Mouse (Mus musculus): ENCODE results near the gene Rbfox1. TPM values are rescaled to one million over a fixed set of nuclear protein-coding genes. Genes with fewer than 3 reads are reported as not detected.

The Rbfox1 gene
- total RNA-seq, 2 experiments from 2014 or later = not detected

DNA sequence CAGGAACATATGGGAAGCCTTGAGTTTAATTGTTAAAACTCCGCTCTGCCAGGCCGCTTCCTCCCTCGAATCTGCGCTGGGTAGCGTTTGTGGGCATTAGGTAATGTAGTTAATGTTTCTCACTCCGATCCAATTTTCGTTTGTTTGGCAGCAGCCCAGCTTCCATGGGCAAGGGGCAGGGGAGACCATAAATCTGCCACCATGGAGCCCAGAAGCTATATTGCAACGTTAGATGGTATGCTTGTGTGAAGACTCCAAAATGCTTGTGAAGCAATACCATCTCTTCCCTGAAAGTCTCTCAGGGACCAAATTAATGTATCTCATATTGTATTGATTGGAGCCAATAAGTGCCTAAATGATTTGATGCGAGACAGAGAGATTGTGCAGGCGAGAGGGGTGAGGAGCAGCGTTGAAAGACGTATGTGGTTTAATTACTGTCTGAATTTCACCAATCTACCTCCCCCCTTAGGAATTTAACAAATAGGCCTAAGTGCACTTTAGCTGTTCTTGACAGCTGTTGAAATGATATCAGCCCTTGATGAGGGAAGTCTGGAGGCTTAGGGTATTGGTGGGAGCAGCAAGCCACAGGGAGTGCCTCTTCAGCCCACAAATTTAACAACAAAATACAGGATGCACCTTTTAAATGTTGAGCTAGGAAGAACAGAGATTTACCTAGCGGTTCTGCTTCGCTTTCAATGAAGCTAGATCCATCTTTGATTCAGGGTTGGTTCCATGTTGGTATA, 884.5 kb downstream of the Rbfox1 start:
- ATAC-seq (replicated peaks; ENCODE audit: poor library complexity, severe bottlenecking) = no peak

DNA sequence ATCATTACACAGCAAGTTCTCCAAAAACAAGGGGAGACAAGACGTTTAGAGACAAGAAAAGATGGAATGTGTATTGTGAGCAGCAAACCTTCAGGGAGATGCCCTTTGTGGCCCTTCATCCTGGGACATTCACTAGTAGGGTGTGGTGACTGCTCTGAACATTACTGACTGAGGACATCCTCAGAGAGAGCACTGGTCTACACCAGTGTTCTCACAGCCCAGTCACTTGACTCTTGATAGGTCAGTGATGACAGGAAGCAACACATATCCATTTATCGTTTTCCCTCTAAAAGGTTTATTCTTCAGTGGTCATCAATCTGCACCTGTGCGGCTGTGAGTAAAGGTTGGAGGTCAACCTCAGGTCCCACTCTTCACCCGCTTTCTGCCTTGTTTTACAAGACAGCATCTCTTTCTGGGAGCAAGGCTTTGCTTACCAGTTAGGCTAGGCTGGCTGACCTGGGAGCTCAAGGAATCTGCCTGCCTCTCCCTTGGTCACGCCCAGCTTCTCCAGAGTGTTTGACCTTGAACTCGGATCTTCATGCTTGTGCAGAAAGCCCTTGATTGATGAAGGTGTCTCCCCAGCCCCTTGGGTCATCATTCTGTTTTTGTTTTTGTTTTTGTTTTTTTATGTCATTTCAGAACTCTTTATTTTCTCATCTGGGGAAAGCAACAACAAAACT, 892.5 kb downstream of the Rbfox1 start:
- no peak for ATAC-seq (replicated peaks; ENCODE audit: poor library complexity, severe bottlenecking)

DNA sequence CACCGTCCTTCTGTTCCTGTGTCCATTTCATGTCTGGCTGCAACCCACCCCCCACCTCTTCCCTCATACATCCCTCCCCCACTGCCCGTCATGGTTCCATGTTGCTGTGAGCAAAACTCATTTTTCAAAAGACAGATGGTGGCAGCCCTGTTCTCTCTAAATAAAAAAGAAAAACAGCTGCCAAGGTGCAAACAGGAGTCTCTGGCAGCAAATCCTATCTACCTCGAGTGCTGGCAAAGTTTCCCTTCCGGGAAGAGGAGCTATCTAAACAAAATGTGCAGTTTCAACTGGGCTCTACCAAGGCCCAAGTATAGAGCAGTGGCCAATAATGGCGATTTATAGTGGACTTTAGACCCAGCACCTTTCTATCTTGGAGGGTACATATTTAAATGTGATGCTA, 899.0 kb downstream of the Rbfox1 start:
- ATAC-seq (replicated peaks; ENCODE audit: poor library complexity, severe bottlenecking) = no peak

DNA sequence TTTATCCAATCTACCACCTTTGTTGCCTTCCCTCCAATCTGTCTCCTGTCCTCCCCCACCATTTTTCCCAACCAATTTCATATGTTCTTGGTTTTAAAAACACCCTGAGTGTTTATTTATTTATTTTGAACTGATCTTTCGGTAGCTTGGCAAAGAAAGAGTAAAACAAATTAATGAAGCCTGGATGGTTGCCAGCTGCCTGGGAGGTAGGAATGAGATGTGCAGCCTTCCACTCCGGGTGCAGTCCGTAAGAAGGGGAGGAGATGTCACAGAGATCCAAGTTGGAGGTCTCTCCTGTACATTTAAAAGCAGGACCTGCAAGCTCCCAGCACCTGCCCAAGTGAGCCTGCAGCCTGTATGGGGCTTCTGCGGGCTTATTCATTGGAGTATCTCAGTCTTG, 899.9 kb downstream of the Rbfox1 start:
- no peak for ATAC-seq (replicated peaks; ENCODE audit: poor library complexity, severe bottlenecking)

DNA sequence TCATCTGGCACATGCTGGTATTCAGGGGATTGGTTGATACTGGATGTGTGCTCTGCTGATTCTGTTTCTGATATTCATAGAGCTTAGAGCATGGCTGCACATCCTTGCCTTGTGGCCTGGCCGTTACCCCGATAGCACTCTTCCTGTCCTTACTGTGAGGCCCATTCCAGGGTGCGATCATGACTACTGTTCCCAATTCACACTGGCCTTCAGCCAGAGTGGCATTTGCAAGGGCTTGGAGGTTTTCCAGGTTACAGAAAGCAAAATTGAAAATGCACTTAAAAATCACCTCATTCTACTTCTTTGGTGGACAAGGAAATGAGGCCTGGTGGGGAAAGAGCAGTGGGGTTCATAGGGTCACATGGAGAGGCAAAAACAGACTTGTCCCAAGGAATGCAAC, 906.1 kb downstream of the Rbfox1 start:
- no peak for ATAC-seq (replicated peaks; ENCODE audit: poor library complexity, severe bottlenecking)

DNA sequence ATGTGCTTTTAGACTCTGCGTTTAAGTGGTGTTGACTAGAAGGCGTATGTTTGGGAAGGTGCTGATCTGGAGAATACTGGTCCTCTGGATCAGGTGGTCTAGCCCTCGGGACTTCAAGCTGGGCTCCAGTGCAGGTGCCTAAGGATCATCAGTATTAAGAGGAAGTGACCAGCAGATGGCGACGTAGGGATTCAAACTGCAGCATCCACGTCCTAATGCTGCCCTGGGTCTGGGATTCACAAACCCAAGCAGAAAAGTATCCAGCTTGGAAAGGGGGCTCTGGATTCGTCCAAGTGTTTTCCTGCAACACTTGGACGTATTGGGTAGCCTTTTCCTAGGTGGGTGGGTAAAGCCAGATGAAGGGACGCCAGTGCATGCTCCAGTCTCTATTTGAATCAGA, 906.5 kb downstream of the Rbfox1 start:
- no peak for ATAC-seq (replicated peaks; ENCODE audit: poor library complexity, severe bottlenecking)

DNA sequence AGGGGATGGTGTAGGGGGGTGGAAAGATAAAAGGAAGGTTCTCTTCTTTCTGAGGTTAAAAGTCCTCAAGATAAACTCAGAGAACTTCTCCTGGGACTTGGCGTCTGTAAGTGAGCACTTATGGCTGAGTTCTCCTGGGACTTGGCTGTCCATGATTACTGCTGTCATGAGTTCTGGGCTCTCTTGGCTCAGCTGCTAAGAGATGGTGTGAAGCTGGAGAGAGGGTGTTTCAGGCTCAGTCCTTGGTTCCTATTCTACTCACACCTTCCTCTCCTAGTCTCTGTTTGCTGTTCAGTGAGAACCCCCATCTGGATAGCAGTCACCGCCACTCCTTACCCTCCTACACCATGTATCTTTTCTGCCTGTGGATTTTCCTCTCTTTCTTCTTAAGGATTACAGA, 921.1 kb downstream of the Rbfox1 start:
- no peak for ATAC-seq (replicated peaks; ENCODE audit: poor library complexity, severe bottlenecking)

DNA sequence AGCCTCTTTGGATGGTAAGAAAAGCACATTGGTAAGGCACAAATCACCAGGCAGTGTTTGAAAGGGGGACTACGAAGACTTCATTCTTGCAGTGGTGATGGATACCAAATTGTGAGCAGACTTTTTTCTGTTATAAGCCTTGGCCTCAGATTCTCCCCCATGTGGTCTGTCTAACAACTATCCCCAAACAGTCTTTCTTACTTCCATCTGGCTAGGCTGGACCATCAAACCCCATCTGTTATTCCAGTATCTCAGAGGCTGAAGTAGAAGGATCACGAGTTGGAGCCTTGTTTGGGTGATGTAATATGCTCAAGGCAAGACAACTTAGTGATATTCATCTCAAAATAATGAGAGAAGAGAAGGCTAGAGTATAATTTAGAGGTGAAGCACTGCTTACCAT, 922.7 kb downstream of the Rbfox1 start:
- no peak for ATAC-seq (replicated peaks; ENCODE audit: poor library complexity, severe bottlenecking)

DNA sequence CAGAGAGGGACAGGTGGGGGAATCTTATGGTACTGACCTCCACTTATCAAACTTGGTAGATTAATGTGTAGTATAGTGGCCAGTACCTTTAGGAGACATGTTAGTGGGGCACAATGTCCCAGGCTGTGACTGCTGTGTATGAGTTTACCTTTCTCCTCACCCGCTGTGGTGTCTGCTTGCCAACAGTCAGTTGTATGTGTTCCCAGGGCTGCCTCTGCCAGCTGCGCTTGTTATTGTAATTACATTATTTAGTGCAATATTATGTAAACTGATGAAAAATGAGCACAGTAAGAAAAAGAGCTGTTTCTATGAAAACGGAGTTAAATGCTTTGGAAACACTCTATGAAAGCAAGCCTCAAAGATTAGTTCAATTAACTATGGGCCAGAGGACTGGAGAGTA, 928.7 kb downstream of the Rbfox1 start:
- ATAC-seq (replicated peaks; ENCODE audit: poor library complexity, severe bottlenecking) = no peak

DNA sequence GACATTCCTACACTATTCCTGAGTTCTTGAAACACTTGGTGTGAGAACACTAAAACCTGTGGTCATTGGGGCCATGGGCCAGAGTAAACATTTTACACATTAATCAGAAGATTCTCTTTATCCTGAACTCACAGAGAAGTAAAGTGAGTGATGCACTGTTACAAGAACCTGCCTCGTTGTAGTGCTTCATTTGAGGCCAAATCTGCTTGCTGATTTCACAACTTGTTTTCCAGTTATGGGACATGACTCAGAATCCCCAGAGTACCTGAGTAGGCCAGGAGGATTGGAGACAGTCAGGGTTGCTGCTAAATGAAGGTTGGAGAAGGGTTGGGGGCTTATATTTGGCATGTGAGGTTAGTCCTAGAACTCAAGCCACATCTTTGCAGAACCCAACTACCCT, 936.6 kb downstream of the Rbfox1 start:
- no peak for ATAC-seq (replicated peaks; ENCODE audit: poor library complexity, severe bottlenecking)

DNA sequence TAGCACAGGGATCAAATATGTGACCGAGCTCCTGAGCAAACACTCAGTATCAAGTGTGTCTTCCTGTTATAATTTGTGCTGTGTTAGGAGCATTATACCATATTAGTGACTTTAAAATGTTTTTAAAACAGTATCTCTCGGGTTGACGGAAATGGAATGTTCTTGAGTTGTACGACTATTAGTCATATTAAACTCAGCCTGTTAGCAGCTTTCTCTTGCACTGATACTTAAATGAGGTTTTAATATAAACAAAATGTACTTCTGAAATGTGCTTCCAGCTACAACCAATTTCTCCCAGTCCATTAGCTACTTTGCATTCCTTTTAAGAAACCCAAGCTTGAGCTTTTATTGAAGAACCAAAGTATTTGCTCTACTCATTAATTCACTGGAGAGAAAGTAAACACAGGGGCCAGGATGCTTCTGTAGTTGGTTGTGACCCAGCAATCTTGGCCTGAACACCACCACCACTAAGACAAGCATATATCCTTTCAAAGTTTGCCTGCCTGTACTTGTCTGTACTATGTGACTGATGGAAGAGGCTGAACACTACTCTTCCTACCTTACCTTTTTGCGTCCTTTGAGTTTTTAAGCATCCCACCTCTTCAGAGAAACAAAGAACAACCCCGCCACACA, 944.9 kb downstream of the Rbfox1 start:
- ATAC-seq (replicated peaks; ENCODE audit: poor library complexity, severe bottlenecking) = no peak

DNA sequence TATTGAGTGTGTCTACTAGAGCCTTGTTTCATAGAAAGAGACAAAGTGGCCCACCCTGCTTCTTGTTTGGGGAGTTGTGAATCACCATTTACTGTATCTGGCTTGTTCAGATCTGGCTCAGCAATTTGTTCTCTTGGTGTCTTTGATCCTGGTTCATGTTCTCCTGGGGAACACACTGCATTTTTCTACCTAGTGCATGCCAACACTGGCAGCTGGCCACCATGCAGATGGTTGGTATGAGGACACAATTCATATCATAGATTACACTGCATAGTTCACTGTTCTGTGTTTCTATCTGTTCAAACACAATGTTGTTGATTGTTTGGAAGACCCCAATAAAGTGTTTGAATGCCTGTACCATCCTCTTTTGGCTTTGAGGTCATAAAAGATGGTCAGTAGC, 948.3 kb downstream of the Rbfox1 start:
- no peak for ATAC-seq (replicated peaks; ENCODE audit: poor library complexity, severe bottlenecking)

DNA sequence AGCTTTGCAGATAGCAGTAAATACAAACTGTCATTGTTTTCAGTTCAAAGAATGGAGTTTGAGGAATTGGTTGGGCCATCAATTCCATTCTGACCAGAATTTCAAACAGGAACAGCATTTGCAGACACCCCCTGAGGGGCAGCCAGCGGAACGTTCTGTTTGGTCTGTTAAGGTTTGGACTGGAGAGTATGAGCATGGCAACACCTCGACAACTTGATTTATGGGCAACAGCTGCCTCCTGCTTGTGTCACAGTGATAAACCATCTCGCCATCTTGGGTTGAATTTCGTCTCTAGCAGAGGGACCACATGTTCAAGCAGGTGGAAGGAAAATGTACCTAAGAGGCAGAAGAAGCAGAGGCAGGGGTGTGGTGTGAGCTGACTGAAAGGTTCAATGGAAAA, 949.9 kb downstream of the Rbfox1 start:
- no peak for ATAC-seq (replicated peaks; ENCODE audit: poor library complexity, severe bottlenecking)

DNA sequence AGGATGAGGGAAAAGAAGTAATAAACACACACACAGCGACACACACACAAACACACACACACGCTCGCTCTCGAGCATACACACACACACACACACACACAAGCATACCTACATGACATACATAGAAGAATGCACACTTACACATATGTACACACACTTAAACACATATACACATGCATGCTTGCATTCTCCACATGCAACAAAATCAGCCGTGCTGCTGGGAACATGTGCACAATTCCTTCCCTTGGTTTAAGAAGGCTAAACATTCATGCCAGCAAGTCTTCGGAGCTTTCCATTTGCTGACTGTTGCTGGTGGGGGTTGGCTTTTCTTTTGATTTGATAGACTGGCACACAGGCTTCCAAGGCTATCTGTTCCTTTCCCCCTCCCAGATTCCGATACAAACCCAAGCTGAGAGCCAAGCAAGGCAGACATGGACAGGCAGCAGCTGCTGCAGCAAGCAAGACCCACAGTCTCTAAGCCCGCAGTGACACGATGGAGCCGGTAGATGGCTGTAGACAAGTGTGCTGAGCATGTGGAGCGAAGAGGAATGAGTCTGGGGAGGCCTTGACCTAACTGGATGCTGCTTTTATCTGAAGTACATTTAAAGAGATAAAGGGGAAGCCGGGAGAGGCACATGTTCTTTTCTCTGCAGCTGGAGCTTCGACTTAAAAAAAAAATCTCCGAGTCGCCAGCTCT, 954.3 kb downstream of the Rbfox1 start:
- no peak for ATAC-seq (replicated peaks; ENCODE audit: poor library complexity, severe bottlenecking)

DNA sequence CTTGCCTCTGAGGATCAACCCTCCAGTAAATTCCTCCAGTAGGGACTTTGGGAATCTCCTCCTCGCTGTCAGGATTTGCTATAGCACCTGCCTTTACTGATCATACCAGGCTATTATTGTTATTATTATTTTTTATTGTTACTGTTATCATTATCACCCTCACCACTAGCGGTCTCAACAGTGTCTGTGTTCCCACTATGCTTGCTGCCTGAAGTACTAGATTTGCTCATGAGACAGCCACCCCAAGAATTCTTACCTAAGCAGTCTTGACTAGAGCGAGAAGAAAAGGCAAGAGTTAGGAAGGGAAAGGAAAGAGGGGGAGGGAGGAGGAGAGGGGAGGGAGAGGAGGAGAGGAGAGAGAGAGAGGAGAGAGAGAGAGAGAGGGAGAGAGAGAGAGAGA, 954.9 kb downstream of the Rbfox1 start:
- no peak for ATAC-seq (replicated peaks; ENCODE audit: poor library complexity, severe bottlenecking)

DNA sequence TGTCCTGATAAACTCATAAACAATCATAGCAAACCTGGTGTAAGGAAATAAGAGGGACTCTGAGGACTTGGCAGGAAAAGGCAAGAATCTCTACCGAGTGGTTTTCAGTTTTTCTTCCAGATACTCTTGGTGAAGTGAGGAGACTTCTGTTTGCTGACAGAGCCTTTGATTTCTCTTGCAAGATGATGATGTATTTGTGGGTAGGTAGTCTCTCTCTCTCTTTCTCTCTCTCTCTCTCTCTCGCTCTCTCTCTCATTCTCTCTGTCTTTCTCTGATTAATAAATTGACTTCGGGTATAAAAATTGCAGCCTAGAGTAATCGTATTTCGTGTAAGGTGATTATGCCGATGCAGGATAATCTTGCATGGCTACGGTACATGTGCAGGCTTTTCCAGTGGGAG, 955.3 kb downstream of the Rbfox1 start:
- ATAC-seq (replicated peaks; ENCODE audit: poor library complexity, severe bottlenecking) = no peak

DNA sequence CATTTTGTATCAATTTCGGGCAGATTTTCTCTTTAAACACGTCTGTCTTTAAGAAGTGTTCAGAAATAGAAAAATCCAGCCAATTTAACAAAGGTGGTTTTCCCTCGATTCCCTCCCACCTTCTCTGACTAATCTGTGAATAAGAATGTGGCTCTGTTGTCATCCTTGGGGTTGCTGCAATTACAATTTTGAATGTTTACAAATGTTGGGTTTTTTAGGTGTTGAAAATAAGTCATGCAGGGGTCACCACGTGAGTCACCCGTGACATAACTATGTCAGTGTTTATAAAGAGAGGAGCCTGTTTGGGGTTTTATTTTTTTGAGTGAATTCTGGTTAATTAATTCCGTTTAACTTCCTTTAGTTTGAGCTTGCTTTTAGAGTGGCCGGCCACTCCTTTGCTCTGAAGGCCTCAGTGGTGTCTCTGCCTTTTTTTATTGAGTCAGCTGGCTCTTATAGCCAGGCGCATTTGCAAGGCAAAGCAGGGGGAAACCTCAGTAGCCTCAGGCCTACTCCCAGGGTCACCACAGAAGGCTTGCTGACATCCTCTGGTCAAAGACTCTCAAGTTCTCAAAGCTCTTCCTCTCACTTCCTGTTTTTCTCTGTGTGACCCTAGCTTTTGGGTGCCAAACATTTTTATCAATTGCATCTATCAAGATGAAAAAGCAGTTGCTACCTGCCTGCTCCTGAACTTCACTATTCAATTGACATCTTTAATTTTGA, 957.1 kb downstream of the Rbfox1 start:
- ATAC-seq (replicated peaks; ENCODE audit: poor library complexity, severe bottlenecking) = no peak

DNA sequence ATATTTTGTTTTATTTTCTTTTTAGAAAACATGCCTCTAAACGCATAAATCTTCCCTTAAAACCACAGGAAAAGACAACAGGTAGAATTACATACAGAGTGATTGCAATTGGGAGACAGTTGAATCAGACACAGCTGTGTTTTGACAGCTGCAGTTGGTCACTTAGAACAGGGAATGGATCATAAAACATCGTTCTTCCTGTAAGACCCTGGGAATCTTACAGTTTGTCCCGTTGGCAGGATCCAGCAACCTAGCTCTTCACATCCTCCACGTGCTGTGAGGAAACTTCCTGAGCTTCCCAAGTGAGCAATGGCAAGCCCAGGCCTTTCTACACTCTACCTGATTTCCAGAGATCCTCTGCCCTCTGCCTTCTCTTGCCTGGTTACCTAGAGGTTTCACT, 959.5 kb downstream of the Rbfox1 start:
- no peak for ATAC-seq (replicated peaks; ENCODE audit: poor library complexity, severe bottlenecking)

DNA sequence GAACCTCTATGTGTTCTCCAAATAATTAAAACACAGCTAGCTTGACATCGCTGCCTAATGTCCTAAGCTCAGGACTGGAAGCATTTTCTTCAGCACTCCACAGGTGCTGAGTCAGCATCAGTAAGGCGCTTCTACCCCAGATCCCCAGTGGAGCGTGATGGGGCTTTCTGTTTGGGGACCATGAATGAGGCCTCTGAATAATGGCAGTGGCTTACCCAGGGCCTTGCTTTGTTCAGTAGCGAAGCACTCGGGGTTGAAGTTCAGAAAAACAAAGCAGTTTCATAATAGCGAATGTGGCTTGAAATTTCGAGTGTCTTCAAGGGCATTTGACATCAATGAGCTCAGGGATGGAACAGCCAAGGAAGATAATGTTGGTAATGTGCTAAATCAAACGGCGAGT, 966.2 kb downstream of the Rbfox1 start:
- no peak for ATAC-seq (replicated peaks; ENCODE audit: poor library complexity, severe bottlenecking)

DNA sequence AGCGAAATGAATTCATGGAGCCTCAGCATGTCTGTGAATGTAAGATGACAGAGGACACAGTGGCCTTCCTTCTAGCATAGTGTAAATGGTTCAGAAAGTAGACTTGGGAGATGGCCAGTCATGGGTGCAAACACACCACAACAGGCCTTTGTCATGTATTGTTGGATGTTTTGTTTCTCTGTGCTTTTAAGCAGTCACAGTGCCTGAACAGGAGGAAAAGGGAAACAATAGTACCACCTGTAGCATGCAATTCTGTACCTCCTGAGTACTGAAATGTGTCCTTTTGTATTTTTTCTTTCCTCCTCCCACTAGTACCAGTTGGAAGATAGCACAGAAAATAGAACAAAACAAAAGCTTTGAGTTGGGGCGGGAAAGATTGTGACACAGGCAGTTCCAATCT, 968.6 kb downstream of the Rbfox1 start:
- no peak for ATAC-seq (replicated peaks; ENCODE audit: poor library complexity, severe bottlenecking)

DNA sequence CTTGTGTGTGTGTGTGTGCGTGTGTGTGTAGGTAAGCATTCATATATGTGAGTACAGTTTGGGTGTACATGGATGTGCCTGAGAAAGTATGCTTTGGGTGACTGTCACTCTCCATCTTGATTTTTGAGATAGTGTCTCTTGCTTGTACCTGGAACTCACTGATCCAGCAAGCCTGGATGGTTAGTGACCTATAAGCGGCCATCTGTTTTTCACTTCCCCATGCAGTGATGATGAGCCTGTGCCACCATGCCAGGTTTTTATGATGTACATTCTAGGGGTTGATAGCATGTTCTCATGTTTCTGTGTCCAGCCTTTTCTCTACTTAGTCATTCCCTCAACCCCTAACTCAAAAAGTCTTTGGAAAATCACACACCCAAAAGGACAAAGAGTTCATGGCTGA, 976.5 kb downstream of the Rbfox1 start:
- no peak for ATAC-seq (replicated peaks; ENCODE audit: poor library complexity, severe bottlenecking)
